Mouse (Mus musculus): Measurements from ENCODE around the gene Klhl5.

DNA sequence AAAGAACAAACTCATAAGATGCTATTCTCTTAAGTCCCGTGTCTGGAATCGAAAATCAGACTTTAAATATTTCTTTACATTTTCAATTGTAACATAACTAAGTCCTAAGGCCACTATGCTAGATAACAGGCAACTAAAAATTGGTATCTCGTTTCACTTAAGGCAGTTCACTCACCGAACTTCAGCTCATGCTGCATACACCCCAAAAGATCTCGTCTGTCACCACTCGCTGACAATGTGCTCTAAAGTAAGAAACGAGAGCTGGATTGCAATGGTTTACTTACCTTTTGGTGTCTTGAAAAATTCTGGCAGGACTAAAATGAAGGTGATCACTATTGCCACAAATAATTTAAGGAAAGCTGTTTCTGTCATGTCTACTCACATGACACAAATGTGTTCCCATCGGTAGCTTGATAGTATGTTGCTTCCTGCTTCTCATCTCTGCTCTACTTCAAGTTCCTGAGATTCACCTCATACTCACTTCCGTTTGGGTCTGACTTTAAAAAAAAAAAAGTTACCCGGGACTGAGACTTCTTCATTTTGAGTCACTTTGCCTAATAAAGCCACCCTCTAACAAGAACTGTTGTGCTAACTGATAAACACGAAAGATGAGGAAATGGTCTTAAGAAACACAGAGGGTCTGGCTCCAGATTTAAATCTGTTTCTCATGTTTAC, 16.0 kb upstream of the Klhl5 start:
- TF ChIP-seq CTCF (IDR thresholded peaks at IDR 0.05): no peak
- TF ChIP-seq EP300 (IDR thresholded peaks at IDR 0.05; ENCODE audit: insufficient read depth, low read depth, low read length): no peak
